Mouse (Mus musculus) ZHBTc4 (cell line): Measurements from ENCODE around the gene Sys1.

Source experiments
- DNase-seq: peaks from one replicate; pipeline ENCODE4 v3.0.0-alpha.2; 2011; ENCODE audit warnings: low read depth, low spot score

Gene Sys1

GRCm38 (mm10) chr2:164456864-164457300 lies at the start of gene Sys1:
TSS of gene Sys1 (plus strand) at chr2:164456964.
- DNase-seq = no peak

GRCm38 (mm10) chr2:164407708-164408107 lies 49.1 kb upstream of the Sys1 start:
- DNase-seq = peak; percentile 88

- peak; percentile 77 for DNase-seq
Measured at GRCm38 (mm10) chr2:164414167-164414566, 42.6 kb upstream of the Sys1 start.

- no peak for DNase-seq
Measured at GRCm38 (mm10) chr2:164414581-164414980, 42.2 kb upstream of the Sys1 start.

- DNase-seq = peak; percentile 70
Measured at GRCm38 (mm10) chr2:164417198-164417597, 39.6 kb upstream of the Sys1 start.

- DNase-seq = peak; percentile 61
Measured at GRCm38 (mm10) chr2:164418308-164418875, 38.4 kb upstream of the Sys1 start.

- peak; percentile 39 for DNase-seq
Measured at GRCm38 (mm10) chr2:164419489-164419888, 37.3 kb upstream of the Sys1 start.

GRCm38 (mm10) chr2:164421306-164421705 lies 35.5 kb upstream of the Sys1 start:
- DNase-seq = no peak

GRCm38 (mm10) chr2:164421979-164422378 lies 34.8 kb upstream of the Sys1 start:
- DNase-seq = no peak

GRCm38 (mm10) chr2:164422675-164423393 lies 33.9 kb upstream of the Sys1 start:
- no peak for DNase-seq

GRCm38 (mm10) chr2:164423464-164423863 lies 33.3 kb upstream of the Sys1 start:
- no peak for DNase-seq

GRCm38 (mm10) chr2:164424406-164424805 lies 32.4 kb upstream of the Sys1 start:
- DNase-seq = no peak

- no peak for DNase-seq
Measured at GRCm38 (mm10) chr2:164425401-164425800, 31.4 kb upstream of the Sys1 start.

GRCm38 (mm10) chr2:164426121-164426520 lies 30.6 kb upstream of the Sys1 start:
- DNase-seq = peak; percentile 85

GRCm38 (mm10) chr2:164426952-164427351 lies 29.8 kb upstream of the Sys1 start:
- DNase-seq = no peak

- peak; percentile 78 for DNase-seq
Measured at GRCm38 (mm10) chr2:164428451-164428850, 28.3 kb upstream of the Sys1 start.

- DNase-seq = peak; percentile 51
Measured at GRCm38 (mm10) chr2:164429881-164430615, 26.7 kb upstream of the Sys1 start.

- peak; percentile 77 for DNase-seq
Measured at GRCm38 (mm10) chr2:164430697-164431096, 26.1 kb upstream of the Sys1 start.

GRCm38 (mm10) chr2:164431676-164432465 lies 24.9 kb upstream of the Sys1 start:
- no peak for DNase-seq

- DNase-seq = no peak
Measured at GRCm38 (mm10) chr2:164432541-164433191, 24.1 kb upstream of the Sys1 start.

- DNase-seq = peak; percentile 68
Measured at GRCm38 (mm10) chr2:164433278-164433895, 23.4 kb upstream of the Sys1 start.
